Mouse (Mus musculus) heart, embryonic 14.5 days (tissue): ENCODE measurements at regions not wholly inside any gene's neighbourhood (a gene's known extent, or its start where the extent isn't known, plus 50 kb on each side); places are given as distances from the start of the nearest gene placed in this dataset.

ENCODE experiments used
- ATAC-seq: fragments of 200-750 bp; cut with Nextera tagmentation; 2 replicates; pipeline ENCODE4 v1.8.0; 2017; ENCODE audit warnings: low read depth, moderate TSS enrichment; ENCODE audit not compliant: insufficient number of reproducible peaks, insufficient read depth, low FRiP score
- H3K27ac ChIP-seq, 2 experiments: fragments of 200-500 bp in 1 of 2; fragments of 300-500 bp in 1 of 2; sonication (generic) in 1 of 2; replicated peaks in 1 of 2; 2 replicates each; pipeline ENCODE4 v1.5.1; 2012 to 2014; ENCODE audit warnings: low read depth in 2 of 2, low read length in 2 of 2, control low read depth in 1 of 2, mild to moderate bottlenecking in 1 of 2, mixed read lengths in 1 of 2; ENCODE audit not compliant: control insufficient read depth in 1 of 2, insufficient read depth in 1 of 2
- H3K27me3 ChIP-seq: fragments of 300-500 bp; sonication (generic); 2 replicates; pipeline ENCODE4 v1.6.1; 2014; ENCODE audit warnings: mild to moderate bottlenecking, low read length, control low read depth; ENCODE audit not compliant: control insufficient read depth, insufficient read depth
- H3K36me3 ChIP-seq: fragments of 300-500 bp; sonication (generic); 2 replicates; pipeline ENCODE4 v1.6.1; 2014; ENCODE audit warnings: mild to moderate bottlenecking, control low read depth, low read length, mixed read lengths; ENCODE audit not compliant: control insufficient read depth, insufficient read depth
- H3K4me1 ChIP-seq, 2 experiments: fragments of 200-500 bp in 1 of 2; fragments of 300-500 bp in 1 of 2; sonication (generic) in 1 of 2; 2 replicates each; pipeline ENCODE4 v1.6.1; 2012 to 2014; ENCODE audit warnings: low read length in 2 of 2, control low read depth in 1 of 2, mixed read lengths in 1 of 2; ENCODE audit not compliant: control insufficient read depth in 2 of 2, insufficient read depth in 2 of 2
- H3K4me2 ChIP-seq: fragments of 300-500 bp; sonication (generic); 2 replicates; pipeline ENCODE4 v1.6.1; 2014; ENCODE audit warnings: mild to moderate bottlenecking, low read length
- H3K4me3 ChIP-seq, 2 experiments: fragments of 200-500 bp in 1 of 2; fragments of 300-500 bp in 1 of 2; sonication (generic) in 1 of 2; 2 replicates each; pipeline ENCODE4 v1.5.1; 2012 to 2014; ENCODE audit warnings: low read length in 2 of 2, mild to moderate bottlenecking in 2 of 2, control low read depth in 1 of 2, low read depth in 1 of 2, moderate library complexity in 1 of 2; ENCODE audit not compliant: control insufficient read depth in 1 of 2, insufficient read depth in 1 of 2
- H3K9ac ChIP-seq: fragments of 300-500 bp; sonication (generic); 2 replicates; pipeline ENCODE4 v1.6.1; 2014; ENCODE audit warnings: mild to moderate bottlenecking, low read length
- H3K9me3 ChIP-seq: fragments of 300-500 bp; sonication (generic); 2 replicates; pipeline ENCODE4 v1.6.1; 2016; ENCODE audit warnings: low read length, control low read depth; ENCODE audit not compliant: control insufficient read depth
- WGBS: fragments of 180-500 bp; shearing (Covaris S2); extraction: QIAGEN DNeasy Blood & Tissue Kit; methylation state at CpG from one replicate; pipeline ENCODE4 v1.1.7; 2014; 5-methylcytosine and 5-hydroxymethylcytosine counted together

DNA sequence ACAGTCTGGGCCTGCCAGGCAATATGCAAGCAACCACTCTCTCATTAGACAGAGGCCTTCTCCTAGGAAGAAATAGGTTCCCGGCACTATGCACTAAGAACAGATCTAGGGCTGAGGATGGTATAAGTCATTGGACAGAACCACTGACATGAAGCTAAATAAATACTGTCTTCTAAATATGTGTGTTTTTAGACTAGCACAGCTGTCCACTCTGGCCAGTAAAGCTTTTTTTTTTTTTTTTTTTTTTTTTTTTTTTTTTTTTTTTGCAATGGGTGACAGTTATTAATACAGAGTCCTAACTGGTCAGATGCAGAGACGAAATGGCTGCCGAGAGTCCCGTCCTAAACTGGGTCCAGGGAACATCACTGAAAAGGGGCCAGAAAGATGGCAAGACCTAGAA lies 218.9 kb downstream of the Srbd1 start:
- H3K4me3 ChIP-seq, result no peak overlapping the region
- H3K4me1 ChIP-seq, result peaks cover 4 to 6% of the 10 kb centered on the region in 2 experiments; a peak in 2 of 4 replicates
- WGBS, result 84% methylated on average over 4 of the region's 4 CpGs
- H3K27me3 ChIP-seq, result 0 out of 2 replicates have a peak, but pooled peaks cover 4% of the 10 kb centered on the region
- no peaks in the 10 kb centered on the region for H3K9me3 ChIP-seq
- H3K9ac ChIP-seq, result no peak overlapping the region
- H3K36me3 ChIP-seq, result no peaks in the 10 kb centered on the region
- ATAC-seq, result no peak
- H3K27ac ChIP-seq, result no peak overlapping the region
- no peak overlapping the region for H3K4me2 ChIP-seq

DNA sequence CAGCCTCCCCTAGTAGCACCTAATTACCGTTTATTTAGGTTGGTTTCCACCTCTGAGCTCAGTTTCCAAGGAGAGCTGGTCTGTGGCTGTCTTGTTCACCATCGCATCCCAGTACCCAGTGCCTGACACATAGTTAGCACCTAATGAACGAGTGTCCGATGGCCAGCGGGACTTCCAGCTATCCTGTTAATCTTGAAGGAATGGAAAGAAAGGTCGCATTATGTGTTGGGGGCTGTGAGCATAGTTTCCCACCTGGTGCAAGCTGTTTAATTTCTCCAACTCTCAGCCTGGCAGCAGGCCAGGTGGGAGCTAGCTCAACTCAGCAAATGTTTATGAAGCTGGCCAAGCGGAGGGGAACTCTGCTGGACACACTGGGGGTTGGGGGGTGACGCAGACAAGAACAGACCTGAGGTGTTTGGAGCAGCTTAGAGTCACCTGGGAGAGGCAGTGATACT lies 223.7 kb downstream of the Srbd1 start:
- Histone ChIP-seq H3K27me3 (peaks cover 11% of the 10 kb centered on the region; the same call in 1 of the 2 replicates), H3K4me3 (no peak overlapping the region), H3K9me3 (no peaks in the 10 kb centered on the region), H3K9ac (no peak overlapping the region), H3K36me3 (no peaks in the 10 kb centered on the region), H3K27ac (no peak overlapping the region), H3K4me1 (peaks cover 4 to 6% of the 10 kb centered on the region in 2 experiments; a peak in 2 of 4 replicates), H3K4me2 (no peak overlapping the region)
- WGBS, result 51% methylated on average over 8 of the region's 8 CpGs
- no peak for ATAC-seq

- Histone ChIP-seq H3K4me1 (peaks cover 4 to 6% of the 10 kb centered on the region in 2 experiments; a peak in 2 of 4 replicates), H3K27me3 (peaks cover 11% of the 10 kb centered on the region; the same call in 1 of the 2 replicates), H3K27ac (no peak overlapping the region), H3K36me3 (no peaks in the 10 kb centered on the region), H3K4me3 (no peak overlapping the region), H3K9ac (no peak overlapping the region), H3K9me3 (no peaks in the 10 kb centered on the region), H3K4me2 (no peak overlapping the region)
- ATAC-seq, result no peak
- WGBS, result 89% methylated on average over 7 of the region's 7 CpGs
Measured at GRCm38 (mm10) chr17:85919868-85920267, 225.1 kb downstream of the Srbd1 start.

DNA sequence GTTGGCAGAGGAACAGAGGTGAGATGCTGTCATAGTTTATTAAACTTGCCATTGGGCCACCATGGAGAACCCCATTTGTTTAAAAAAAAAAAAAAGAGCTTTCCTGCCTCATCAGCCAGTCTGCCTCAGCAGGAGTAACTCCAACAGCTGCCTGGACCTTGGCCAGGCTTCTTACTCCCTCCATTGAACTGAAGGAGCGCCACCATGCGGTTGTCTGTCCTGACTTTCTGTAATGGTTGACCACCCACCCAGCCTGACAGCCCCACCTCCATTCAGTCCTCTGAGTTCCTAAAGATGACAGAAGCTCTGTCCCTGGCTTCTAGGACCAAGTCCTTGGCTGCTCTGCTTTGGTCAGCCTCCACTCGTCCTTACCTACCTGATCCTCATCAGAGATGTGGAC lies 227.8 kb upstream of the Six2 start:
- no peak overlapping the region for H3K9ac ChIP-seq
- peaks cover 8% of the 10 kb centered on the region; the same call in 1 of the 2 replicates for H3K27me3 ChIP-seq
- H3K36me3 ChIP-seq, result no peaks in the 10 kb centered on the region
- WGBS, result 77% methylated on average over 3 of the region's 3 CpGs
- no peak overlapping the region for H3K4me2 ChIP-seq
- H3K27ac ChIP-seq, result no peak overlapping the region
- no peaks in the 10 kb centered on the region for H3K4me1 ChIP-seq
- no peaks in the 10 kb centered on the region for H3K9me3 ChIP-seq
- no peak overlapping the region for H3K4me3 ChIP-seq
- no peak for ATAC-seq

- H3K4me1 ChIP-seq, result no peaks in the 10 kb centered on the region
- 71% methylated on average over 6 of the region's 6 CpGs for WGBS
- peaks cover 5% of the 10 kb centered on the region; the same call in 1 of the 2 replicates for H3K27me3 ChIP-seq
- H3K9ac ChIP-seq, result no peak overlapping the region
- no peak for ATAC-seq
- no peak overlapping the region for H3K4me2 ChIP-seq
- no peak overlapping the region for H3K27ac ChIP-seq
- H3K36me3 ChIP-seq, result no peaks in the 10 kb centered on the region
- H3K4me3 ChIP-seq, result no peak overlapping the region
- H3K9me3 ChIP-seq, result no peaks in the 10 kb centered on the region
Measured at GRCm38 (mm10) chr17:85914062-85914461, 226.0 kb upstream of the Six2 start.

- Histone ChIP-seq H3K9ac (no peak overlapping the region), H3K36me3 (no peaks in the 10 kb centered on the region), H3K4me1 (no peaks in the 10 kb centered on the region), H3K27ac (no peak overlapping the region), H3K4me2 (no peak overlapping the region), H3K4me3 (no peak overlapping the region), H3K9me3 (no peaks in the 10 kb centered on the region), H3K27me3 (no peaks in the 10 kb centered on the region)
- no peak for ATAC-seq
- WGBS, result 86% methylated on average over 3 of the region's 3 CpGs
Measured at GRCm38 (mm10) chr17:85908709-85909108, 220.6 kb upstream of the Six2 start.

DNA sequence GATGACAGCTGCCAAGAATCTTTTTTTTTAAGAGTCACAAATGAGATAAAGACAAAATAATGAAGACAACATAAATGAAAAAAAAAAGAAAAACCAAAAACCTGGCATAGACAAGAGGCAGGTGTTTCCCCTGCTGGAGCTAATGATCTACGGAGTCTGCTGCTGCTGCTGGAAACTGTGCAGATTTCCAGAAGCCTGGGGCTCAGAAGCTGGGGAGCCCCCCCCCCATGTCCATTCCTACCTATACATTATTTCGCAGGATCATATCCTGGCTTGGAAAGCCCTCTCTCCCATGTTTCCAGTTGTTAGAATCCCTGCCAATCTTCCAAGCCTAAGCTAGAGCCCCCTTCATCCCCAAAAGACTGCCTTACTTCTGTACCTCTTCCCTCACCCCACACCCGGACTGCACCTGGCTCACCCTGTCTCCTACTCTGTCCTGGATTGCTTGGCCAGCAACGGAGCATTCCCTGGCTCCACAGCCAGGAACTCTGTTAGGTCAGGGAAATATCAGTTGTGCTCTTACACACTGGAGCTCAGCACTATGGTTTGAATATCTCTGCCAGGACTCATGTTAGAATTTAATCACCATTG lies 218.6 kb upstream of the Six2 start:
- WGBS, result 71% methylated on average over 4 of the region's 4 CpGs
- Histone ChIP-seq H3K36me3 (no peaks in the 10 kb centered on the region), H3K4me2 (no peak overlapping the region), H3K27ac (no peak overlapping the region), H3K27me3 (no peaks in the 10 kb centered on the region), H3K9me3 (no peaks in the 10 kb centered on the region), H3K9ac (no peak overlapping the region), H3K4me1 (no peaks in the 10 kb centered on the region), H3K4me3 (no peak overlapping the region)
- ATAC-seq, result no peak

DNA sequence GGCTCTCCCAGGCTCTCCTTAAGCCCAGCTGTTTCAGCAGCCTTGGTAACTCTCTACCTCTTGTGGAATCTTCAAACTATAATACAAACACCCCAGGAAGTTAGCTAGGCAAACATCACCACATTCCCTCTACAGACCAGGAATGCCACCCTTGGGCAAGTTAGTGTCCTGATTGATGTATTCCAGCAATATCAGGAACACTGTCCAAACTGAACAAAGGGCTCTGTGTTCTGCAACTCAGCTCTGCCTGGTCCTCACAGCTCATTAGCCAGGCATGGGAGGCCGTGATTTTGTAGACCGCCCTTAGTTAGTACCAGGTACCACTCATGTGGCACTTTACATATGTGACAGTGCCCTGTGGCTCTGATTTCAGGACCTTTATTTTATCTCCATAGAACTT lies 214.5 kb upstream of the Six2 start:
- WGBS, result 67% methylated on average over 2 of the region's 2 CpGs
- no peaks in the 10 kb centered on the region for H3K9me3 ChIP-seq
- no peak overlapping the region for H3K9ac ChIP-seq
- H3K27ac ChIP-seq, result no peak overlapping the region
- H3K4me2 ChIP-seq, result no peak overlapping the region
- H3K4me1 ChIP-seq, result no peaks in the 10 kb centered on the region
- no peak overlapping the region for H3K4me3 ChIP-seq
- H3K36me3 ChIP-seq, result no peaks in the 10 kb centered on the region
- no peaks in the 10 kb centered on the region for H3K27me3 ChIP-seq
- no peak for ATAC-seq
